Mouse (Mus musculus): ENCODE data around the gene Pkd1l1. TPM values are rescaled to one million over a fixed set of nuclear protein-coding genes. Genes with fewer than 3 reads are reported as not detected.

The Pkd1l1 gene
- polyA plus RNA-seq, 1 experiment from 2014 or later = 0.20 TPM

DNA sequence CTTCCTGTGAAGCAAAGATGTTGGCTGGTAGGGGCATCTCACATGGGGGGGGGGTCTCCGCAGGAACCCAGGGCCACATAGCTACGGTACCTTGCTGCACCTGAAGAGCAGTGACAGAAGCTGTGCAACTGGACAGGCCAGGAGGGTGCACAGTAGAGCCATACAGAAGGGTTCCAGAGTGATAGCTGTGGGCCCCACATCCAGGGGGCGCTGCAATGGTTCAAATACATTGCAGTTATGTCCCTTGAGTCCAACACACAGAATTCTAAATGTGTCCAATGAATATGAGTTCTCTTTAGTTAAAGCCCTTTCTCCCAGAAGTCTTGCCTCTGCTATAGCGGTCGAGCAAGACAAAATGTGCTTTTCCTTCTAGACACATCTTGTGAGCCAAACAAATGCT, 103.0 kb downstream of the Pkd1l1 start:
- no peak overlapping the region for H3K9ac ChIP-seq (replicated peaks; ENCODE audit: low read depth, low read length)
- ATAC-seq (ENCODE audit: low read depth) = no peak
- no peak overlapping the region for H3K4me3 ChIP-seq (ENCODE audit: low read depth, low read length)
- 95% methylated on average over 5 of the region's 5 CpGs for WGBS
- H3K4me2 ChIP-seq (ENCODE audit: low read depth, low read length) = no peak overlapping the region
- no peaks in the 10 kb centered on the region for H3K27me3 ChIP-seq (ENCODE audit: control insufficient read depth, insufficient read depth, low read length)
- H3K27ac ChIP-seq (ENCODE audit: low read depth, low read length) = no peak overlapping the region
- H3K9me3 ChIP-seq (ENCODE audit: control insufficient read depth, low read length) = no peaks in the 10 kb centered on the region
- H3K4me1 ChIP-seq (ENCODE audit: control insufficient read depth, insufficient read depth, low read length) = no peaks in the 10 kb centered on the region
- no peaks in the 10 kb centered on the region for H3K36me3 ChIP-seq (ENCODE audit: control insufficient read depth, insufficient read depth, low read length)

DNA sequence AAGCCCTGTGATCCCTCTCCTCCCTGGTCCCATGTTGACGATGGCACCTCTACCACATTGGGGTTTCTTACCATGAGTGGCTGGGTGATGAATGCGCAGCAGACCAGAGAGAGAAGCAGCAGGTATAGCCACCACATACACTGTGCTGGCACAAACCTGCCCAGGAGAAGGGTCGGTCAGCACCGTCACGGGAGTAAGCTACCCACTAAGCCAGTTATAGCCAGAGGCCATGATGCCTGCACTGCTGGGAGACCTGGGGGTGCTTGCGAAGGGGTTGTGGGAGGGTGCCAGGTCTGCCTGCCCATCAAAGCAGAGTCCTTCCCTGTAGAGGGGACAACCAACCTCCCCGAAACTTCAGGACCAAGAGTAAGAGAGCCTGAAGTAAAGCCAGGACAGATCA, 107.0 kb downstream of the Pkd1l1 start:
- Histone ChIP-seq H3K27me3 (ENCODE audit: control insufficient read depth, insufficient read depth, low read length) (no peaks in the 10 kb centered on the region), H3K4me1 (ENCODE audit: control insufficient read depth, insufficient read depth, low read length) (no peaks in the 10 kb centered on the region), H3K27ac (ENCODE audit: low read depth, low read length) (no peak overlapping the region), H3K9me3 (ENCODE audit: control insufficient read depth, low read length) (no peaks in the 10 kb centered on the region), H3K36me3 (ENCODE audit: control insufficient read depth, insufficient read depth, low read length) (no peaks in the 10 kb centered on the region), H3K4me2 (ENCODE audit: low read depth, low read length) (no peak overlapping the region), H3K9ac (replicated peaks; ENCODE audit: low read depth, low read length) (no peak overlapping the region), H3K4me3 (ENCODE audit: low read depth, low read length) (no peak overlapping the region)
- no peak for ATAC-seq (ENCODE audit: low read depth)
- WGBS = 96% methylated on average over 7 of the region's 7 CpGs

- H3K9me3 ChIP-seq (ENCODE audit: control insufficient read depth, low read length) = no peaks in the 10 kb centered on the region
- H3K36me3 ChIP-seq (ENCODE audit: control insufficient read depth, insufficient read depth, low read length) = no peaks in the 10 kb centered on the region
- H3K4me2 ChIP-seq (ENCODE audit: low read depth, low read length) = no peak overlapping the region
- H3K27me3 ChIP-seq (ENCODE audit: control insufficient read depth, insufficient read depth, low read length) = no peaks in the 10 kb centered on the region
- H3K27ac ChIP-seq (ENCODE audit: low read depth, low read length) = peak overlapping the region; percentile 50; the same call in 1 of the 2 replicates
- H3K9ac ChIP-seq (replicated peaks; ENCODE audit: low read depth, low read length) = no peak overlapping the region
- peak; percentile 78 for ATAC-seq (ENCODE audit: low read depth)
- no peaks in the 10 kb centered on the region for H3K4me1 ChIP-seq (ENCODE audit: control insufficient read depth, insufficient read depth, low read length)
- H3K4me3 ChIP-seq (ENCODE audit: low read depth, low read length) = no peak overlapping the region
- 41% methylated on average over 8 of the region's 8 CpGs for WGBS
Observed at GRCm38 (mm10) chr11:8863955-8864675, 109.0 kb downstream of the Pkd1l1 start.

DNA sequence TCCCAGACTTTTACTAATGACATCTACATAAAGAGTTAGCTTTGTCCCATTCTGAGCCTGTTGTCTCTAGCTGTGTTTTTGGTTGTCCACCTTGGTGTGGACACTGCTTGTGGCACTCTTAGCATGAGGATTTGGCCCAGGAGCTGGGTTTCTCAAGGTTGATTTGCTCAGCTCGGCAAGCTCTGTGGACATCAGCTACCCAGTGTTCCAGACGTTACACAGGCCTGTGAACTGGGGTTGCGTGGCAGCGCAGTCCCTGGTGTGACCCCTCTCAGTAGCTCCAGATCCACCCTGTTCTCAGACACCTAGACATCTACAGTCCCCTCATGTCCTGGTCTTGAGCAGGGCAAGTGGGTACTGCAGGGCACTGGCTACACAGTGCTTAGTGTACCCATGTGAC, 110.6 kb downstream of the Pkd1l1 start:
- H3K27ac ChIP-seq (ENCODE audit: low read depth, low read length) = no peak overlapping the region
- no peak overlapping the region for H3K4me2 ChIP-seq (ENCODE audit: low read depth, low read length)
- H3K9ac ChIP-seq (replicated peaks; ENCODE audit: low read depth, low read length) = no peak overlapping the region
- no peak for ATAC-seq (ENCODE audit: low read depth)
- no peak overlapping the region for H3K4me3 ChIP-seq (ENCODE audit: low read depth, low read length)
- no peaks in the 10 kb centered on the region for H3K27me3 ChIP-seq (ENCODE audit: control insufficient read depth, insufficient read depth, low read length)
- no peaks in the 10 kb centered on the region for H3K36me3 ChIP-seq (ENCODE audit: control insufficient read depth, insufficient read depth, low read length)
- no peaks in the 10 kb centered on the region for H3K9me3 ChIP-seq (ENCODE audit: control insufficient read depth, low read length)
- H3K4me1 ChIP-seq (ENCODE audit: control insufficient read depth, insufficient read depth, low read length) = no peaks in the 10 kb centered on the region
- WGBS = 82% methylated on average over 4 of the region's 4 CpGs

GRCm38 (mm10) chr11:8861978-8862377, 111.1 kb downstream of the Pkd1l1 start:
- Histone ChIP-seq H3K9ac (replicated peaks; ENCODE audit: low read depth, low read length) (no peak overlapping the region), H3K9me3 (ENCODE audit: control insufficient read depth, low read length) (no peaks in the 10 kb centered on the region), H3K4me3 (ENCODE audit: low read depth, low read length) (no peak overlapping the region), H3K27me3 (ENCODE audit: control insufficient read depth, insufficient read depth, low read length) (no peaks in the 10 kb centered on the region), H3K4me2 (ENCODE audit: low read depth, low read length) (no peak overlapping the region), H3K4me1 (ENCODE audit: control insufficient read depth, insufficient read depth, low read length) (no peaks in the 10 kb centered on the region), H3K27ac (ENCODE audit: low read depth, low read length) (no peak overlapping the region), H3K36me3 (ENCODE audit: control insufficient read depth, insufficient read depth, low read length) (no peaks in the 10 kb centered on the region)
- 28% methylated on average over 4 of the region's 4 CpGs for WGBS
- ATAC-seq (ENCODE audit: low read depth) = peak; percentile 58; the same call in 1 of the 2 replicates

DNA sequence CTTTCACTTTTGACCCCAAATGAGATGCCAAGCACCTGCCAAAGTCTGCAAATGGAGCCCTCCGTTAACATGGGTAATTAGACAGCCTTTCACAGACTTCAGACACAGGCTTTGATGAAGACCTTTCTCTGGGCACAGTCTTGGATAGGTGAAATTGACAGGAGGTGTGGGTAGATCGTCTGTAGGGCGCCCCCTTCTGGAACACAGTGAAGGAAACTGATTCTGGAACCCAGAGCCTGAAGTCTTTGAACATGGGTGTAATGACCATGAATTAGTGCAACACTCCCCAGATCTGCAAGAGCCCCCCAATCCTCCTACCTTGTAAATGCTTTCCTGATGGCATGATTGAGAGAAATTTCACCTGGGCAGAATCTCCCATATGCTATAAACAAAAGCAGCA, 112.2 kb downstream of the Pkd1l1 start:
- Histone ChIP-seq H3K36me3 (ENCODE audit: control insufficient read depth, insufficient read depth, low read length) (no peaks in the 10 kb centered on the region), H3K4me1 (ENCODE audit: control insufficient read depth, insufficient read depth, low read length) (no peaks in the 10 kb centered on the region), H3K27ac (ENCODE audit: low read depth, low read length) (no peak overlapping the region), H3K4me2 (ENCODE audit: low read depth, low read length) (no peak overlapping the region), H3K4me3 (ENCODE audit: low read depth, low read length) (no peak overlapping the region), H3K27me3 (ENCODE audit: control insufficient read depth, insufficient read depth, low read length) (no peaks in the 10 kb centered on the region), H3K9me3 (ENCODE audit: control insufficient read depth, low read length) (no peaks in the 10 kb centered on the region), H3K9ac (replicated peaks; ENCODE audit: low read depth, low read length) (no peak overlapping the region)
- 22% methylated on average over 3 of the region's 3 CpGs for WGBS
- no peak for ATAC-seq (ENCODE audit: low read depth)

GRCm38 (mm10) chr11:8859868-8860267, 113.2 kb downstream of the Pkd1l1 start:
- Histone ChIP-seq H3K36me3 (ENCODE audit: control insufficient read depth, insufficient read depth, low read length) (no peaks in the 10 kb centered on the region), H3K4me1 (ENCODE audit: control insufficient read depth, insufficient read depth, low read length) (no peaks in the 10 kb centered on the region), H3K4me2 (ENCODE audit: low read depth, low read length) (no peak overlapping the region), H3K9ac (replicated peaks; ENCODE audit: low read depth, low read length) (no peak overlapping the region), H3K4me3 (ENCODE audit: low read depth, low read length) (no peak overlapping the region), H3K27ac (ENCODE audit: low read depth, low read length) (no peak overlapping the region), H3K27me3 (ENCODE audit: control insufficient read depth, insufficient read depth, low read length) (no peaks in the 10 kb centered on the region), H3K9me3 (ENCODE audit: control insufficient read depth, low read length) (no peaks in the 10 kb centered on the region)
- no peak for ATAC-seq (ENCODE audit: low read depth)
- 31% methylated on average over 5 of the region's 5 CpGs for WGBS

DNA sequence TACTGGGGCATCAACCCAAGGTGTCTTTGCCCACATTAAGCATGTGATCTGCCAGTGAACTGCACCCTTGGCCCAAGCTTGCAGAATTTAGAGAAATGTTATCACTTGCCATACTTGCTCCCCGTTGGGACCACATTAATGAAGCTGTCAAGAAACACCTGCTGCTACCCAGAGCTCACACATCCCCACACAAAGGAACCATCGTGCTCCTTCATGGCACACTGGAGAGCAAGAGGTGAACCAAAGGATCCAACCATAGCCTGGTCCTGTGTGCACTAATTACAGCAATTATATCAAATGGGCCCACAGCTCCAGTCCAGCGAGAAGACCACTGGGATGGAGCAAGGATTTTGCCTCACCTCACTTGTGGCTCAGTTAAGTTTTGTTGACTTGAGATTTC, 114.0 kb downstream of the Pkd1l1 start:
- no peak for ATAC-seq (ENCODE audit: low read depth)
- Histone ChIP-seq H3K4me3 (ENCODE audit: low read depth, low read length) (no peak overlapping the region), H3K9me3 (ENCODE audit: control insufficient read depth, low read length) (no peaks in the 10 kb centered on the region), H3K4me2 (ENCODE audit: low read depth, low read length) (no peak overlapping the region), H3K4me1 (ENCODE audit: control insufficient read depth, insufficient read depth, low read length) (no peaks in the 10 kb centered on the region), H3K36me3 (ENCODE audit: control insufficient read depth, insufficient read depth, low read length) (no peaks in the 10 kb centered on the region), H3K27ac (ENCODE audit: low read depth, low read length) (no peak overlapping the region), H3K9ac (replicated peaks; ENCODE audit: low read depth, low read length) (no peak overlapping the region), H3K27me3 (ENCODE audit: control insufficient read depth, insufficient read depth, low read length) (no peaks in the 10 kb centered on the region)
- 55% methylated on average over 3 of the region's 3 CpGs for WGBS

DNA sequence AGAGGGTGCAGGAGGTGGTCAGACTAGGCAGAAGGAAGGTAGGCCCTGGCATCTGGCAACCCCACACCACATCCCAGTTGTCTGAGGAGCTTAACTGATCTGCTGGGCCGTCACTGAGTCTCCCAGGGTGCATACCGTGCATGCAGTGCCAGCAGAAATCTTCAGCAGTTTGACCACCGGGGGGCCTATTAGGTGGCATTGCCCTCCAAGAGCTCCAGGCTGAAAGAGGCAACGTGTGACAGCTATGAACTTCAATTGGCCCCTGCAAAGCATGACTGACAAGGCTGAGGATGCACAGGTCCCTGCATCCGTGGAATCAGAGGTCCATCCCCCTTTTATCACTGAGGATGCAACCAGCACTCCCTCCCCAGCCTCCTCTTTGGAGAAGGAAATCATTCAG, 116.9 kb downstream of the Pkd1l1 start:
- no peaks in the 10 kb centered on the region for H3K36me3 ChIP-seq (ENCODE audit: control insufficient read depth, insufficient read depth, low read length)
- ATAC-seq (ENCODE audit: low read depth) = no peak
- H3K4me1 ChIP-seq (ENCODE audit: control insufficient read depth, insufficient read depth, low read length) = no peaks in the 10 kb centered on the region
- no peaks in the 10 kb centered on the region for H3K9me3 ChIP-seq (ENCODE audit: control insufficient read depth, low read length)
- 72% methylated on average over 5 of the region's 5 CpGs for WGBS
- no peaks in the 10 kb centered on the region for H3K27me3 ChIP-seq (ENCODE audit: control insufficient read depth, insufficient read depth, low read length)
- H3K27ac ChIP-seq (ENCODE audit: low read depth, low read length) = no peak overlapping the region
- H3K4me2 ChIP-seq (ENCODE audit: low read depth, low read length) = no peak overlapping the region
- no peak overlapping the region for H3K4me3 ChIP-seq (ENCODE audit: low read depth, low read length)
- H3K9ac ChIP-seq (replicated peaks; ENCODE audit: low read depth, low read length) = no peak overlapping the region
